Mouse (Mus musculus): ENCODE results near the gene Pou3f3. TPM values are rescaled to one million over a fixed set of nuclear protein-coding genes. Genes with fewer than 3 reads are reported as not detected.
A peak's percentile ranks its signal among the peaks of the same experiment; 100 is the strongest.

Gene Pou3f3
- polyA plus RNA-seq, 1 experiment from 2014 or later = 8.4 TPM

DNA sequence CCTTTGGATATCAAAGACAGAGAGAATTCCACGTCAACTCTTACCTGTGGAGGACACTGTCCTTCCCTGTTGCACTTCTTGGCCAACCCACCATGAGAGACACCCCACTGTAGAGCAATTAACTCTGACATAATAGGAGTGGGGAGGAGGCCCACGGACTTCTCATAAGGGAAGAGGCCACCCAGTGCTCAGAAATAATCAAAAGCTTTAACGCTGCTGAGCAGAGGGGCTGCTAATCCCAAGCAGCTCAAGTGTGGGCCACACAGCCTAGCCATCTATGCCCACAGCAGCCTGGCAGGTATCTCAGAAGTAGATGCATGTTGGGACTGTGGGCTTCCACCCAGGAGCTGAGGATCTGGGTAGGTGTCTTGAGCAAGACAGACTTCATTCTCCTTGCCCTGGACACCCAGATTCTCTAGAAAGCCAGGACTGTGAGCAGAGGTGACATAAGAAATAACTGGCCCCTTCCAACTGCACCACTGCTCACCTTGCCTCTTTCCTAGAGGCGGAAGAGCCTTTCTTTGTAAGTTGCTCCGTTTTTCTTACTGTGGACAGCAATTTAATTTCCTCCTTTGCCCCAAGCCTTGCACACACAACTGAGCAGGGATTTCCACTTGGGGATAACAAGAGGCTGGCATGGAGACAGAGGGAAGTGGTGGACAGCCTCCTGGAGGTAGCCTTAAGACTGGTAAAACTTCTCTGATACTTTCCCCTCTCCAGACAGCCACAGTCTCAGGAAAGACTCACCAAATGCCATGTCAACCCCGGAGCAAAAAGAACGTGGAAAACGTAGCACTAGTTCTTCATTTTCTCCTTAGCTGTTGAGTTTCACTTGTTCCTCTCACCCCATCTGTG lies 16.1 kb downstream of the Pou3f3 start:
- peak overlapping the region; percentile 29 for H3K4me3 ChIP-seq (ENCODE audit: low read length)
- H3K4me1 ChIP-seq (ENCODE audit: control insufficient read depth, insufficient read depth, low read depth, low read length) = peaks cover 16% of the 10 kb centered on the region
- no peaks in the 10 kb centered on the region for H3K36me3 ChIP-seq (ENCODE audit: control insufficient read depth, insufficient read depth, low read length)
- H3K27ac ChIP-seq (ENCODE audit: low read depth, low read length) = peak overlapping the region; percentile 49
- H3K4me2 ChIP-seq (ENCODE audit: low read length) = peak overlapping the region; percentile 81
- 26% methylated on average over 8 of the region's 8 CpGs for WGBS
- H3K27me3 ChIP-seq (replicated peaks; ENCODE audit: control insufficient read depth, insufficient read depth, low read length) = peaks cover 4% of the 10 kb centered on the region
- no peaks in the 10 kb centered on the region for H3K9me3 ChIP-seq (ENCODE audit: control insufficient read depth, low read length)
- no peak for ATAC-seq
- H3K9ac ChIP-seq (ENCODE audit: low read depth, low read length) = peak overlapping the region; percentile 39

DNA sequence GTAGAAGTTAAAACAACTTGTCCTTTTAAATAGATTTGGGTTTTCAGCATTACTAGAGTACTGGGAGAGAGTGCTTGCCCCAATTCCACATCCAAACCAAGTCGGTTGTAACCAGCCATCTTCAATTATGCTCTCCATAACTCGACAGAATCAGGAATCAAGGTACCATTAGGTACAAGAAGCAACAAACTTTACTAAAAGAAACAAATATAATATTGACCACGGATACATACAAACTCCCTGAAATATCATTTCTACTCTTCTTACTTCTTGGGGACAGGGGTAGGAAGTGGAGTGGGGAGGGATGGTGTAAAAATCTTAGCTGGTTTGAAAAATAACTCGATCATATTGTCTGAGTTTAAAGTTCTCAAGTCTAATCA lies 16.7 kb downstream of the Pou3f3 start:
- no peak for ATAC-seq
- 15% methylated on average over 4 of the region's 4 CpGs for WGBS
- H3K9ac ChIP-seq (ENCODE audit: low read depth, low read length) = no peak overlapping the region; the same call in 1 of the 2 replicates

DNA sequence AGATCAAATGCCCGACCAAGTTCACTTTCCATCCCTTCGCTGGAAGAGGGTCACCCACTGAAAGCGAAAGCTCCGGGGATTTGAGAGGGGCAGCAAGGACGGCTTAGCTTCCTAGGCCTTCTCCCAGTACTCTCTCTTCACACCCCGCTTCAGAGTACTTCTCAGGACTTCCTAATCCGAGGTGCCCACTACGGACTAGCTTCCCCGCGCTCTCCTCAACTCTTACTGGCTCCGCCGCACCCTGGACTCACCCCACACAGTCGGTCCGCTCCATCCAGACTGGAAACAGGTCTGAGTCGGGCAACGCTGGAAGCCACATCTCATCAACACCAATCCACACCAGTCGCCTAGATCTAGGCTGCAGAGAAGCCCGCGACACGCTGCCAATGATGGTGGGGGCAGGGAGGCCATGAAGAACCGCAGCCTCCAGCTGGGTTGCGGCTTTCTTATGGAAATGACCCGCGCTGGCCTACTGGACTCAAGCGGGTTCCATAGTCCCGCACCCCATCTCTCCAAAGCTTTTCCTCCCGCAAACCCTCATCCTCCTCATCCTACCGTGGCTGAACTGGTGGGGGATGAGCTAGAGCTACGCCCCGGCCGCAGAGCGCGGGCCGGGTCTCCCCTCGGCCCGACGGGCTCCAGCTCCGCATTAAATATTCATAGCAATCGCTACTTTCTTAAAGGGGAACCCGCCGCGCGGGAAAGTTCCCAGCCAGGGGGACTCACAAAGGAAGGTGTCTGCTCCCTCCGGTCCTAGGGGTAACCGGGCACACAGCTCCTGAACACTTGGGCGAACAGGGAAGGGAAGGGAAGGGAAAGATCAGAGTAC lies 17.8 kb downstream of the Pou3f3 start:
- 2% methylated on average over 46 of the region's 46 CpGs for WGBS

More for the DNA sequence above, 16.7 kb downstream of the Pou3f3 start:
- Histone ChIP-seq H3K27me3 (replicated peaks; ENCODE audit: control insufficient read depth, insufficient read depth, low read length) (peaks cover 4% of the 10 kb centered on the region), H3K27ac (ENCODE audit: low read depth, low read length) (no peak overlapping the region; the same call in 1 of the 2 replicates), H3K36me3 (ENCODE audit: control insufficient read depth, insufficient read depth, low read length) (no peaks in the 10 kb centered on the region), H3K4me3 (ENCODE audit: low read length) (peak overlapping the region; percentile 29), H3K4me2 (ENCODE audit: low read length) (peak overlapping the region; percentile 81), H3K4me1 (ENCODE audit: control insufficient read depth, insufficient read depth, low read depth, low read length) (peaks cover 16% of the 10 kb centered on the region), H3K9me3 (ENCODE audit: control insufficient read depth, low read length) (no peaks in the 10 kb centered on the region)

DNA sequence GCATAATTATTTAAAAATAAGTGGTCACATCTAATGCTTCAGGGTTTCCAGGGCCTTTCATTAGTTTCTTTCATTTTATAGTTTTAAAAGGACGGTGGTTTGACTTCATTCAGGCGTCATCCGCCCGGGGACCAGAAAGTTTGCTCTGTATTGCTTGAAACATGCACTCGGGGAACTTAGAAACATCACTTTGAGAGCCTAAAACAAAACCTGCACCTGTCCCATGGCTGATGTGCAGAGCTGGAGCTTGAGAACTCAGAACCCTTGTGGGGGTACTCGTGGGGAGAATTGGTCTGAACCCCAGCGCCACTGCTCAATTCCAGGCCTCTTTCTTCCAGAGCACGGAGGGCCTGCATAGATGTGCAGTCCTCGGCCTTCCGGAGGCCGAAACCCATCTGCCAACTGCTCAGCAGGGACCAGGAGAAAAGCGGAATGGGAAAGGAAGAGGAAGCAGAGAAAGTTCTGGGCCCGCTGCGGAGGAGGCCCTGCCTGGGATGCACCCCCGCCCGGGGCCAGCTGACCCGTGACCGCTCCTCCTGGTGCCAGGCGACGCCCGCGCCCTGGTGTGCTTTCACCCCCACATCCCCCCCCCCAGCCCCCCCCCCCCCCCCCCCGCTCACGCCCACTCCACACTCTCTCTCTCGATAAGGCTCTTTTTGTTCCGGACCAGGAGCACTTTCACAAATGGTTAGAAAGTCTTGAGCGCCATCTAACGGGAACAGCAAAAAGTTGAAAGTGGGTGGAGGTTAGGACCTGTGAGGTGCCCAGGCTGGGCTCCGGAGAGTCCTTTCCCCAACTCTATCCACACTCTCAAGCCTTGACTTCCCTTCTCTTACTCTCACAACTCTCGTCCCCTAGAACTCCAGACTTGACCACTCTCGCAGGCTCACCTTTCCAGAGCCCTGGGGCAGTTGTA lies 18.7 kb downstream of the Pou3f3 start:
- Histone ChIP-seq H3K36me3 (ENCODE audit: control insufficient read depth, insufficient read depth, low read length) (no peaks in the 10 kb centered on the region), H3K9me3 (ENCODE audit: control insufficient read depth, low read length) (no peaks in the 10 kb centered on the region), H3K4me3 (ENCODE audit: low read length) (peak overlapping the region; percentile 50), H3K27me3 (replicated peaks; ENCODE audit: control insufficient read depth, insufficient read depth, low read length) (peaks cover 4% of the 10 kb centered on the region; the same call in 1 of the 2 replicates), H3K27ac (ENCODE audit: low read depth, low read length) (peak overlapping the region; percentile 64; the same call in 1 of the 2 replicates), H3K9ac (ENCODE audit: low read depth, low read length) (peak overlapping the region; percentile 68; the same call in 1 of the 2 replicates), H3K4me1 (ENCODE audit: control insufficient read depth, insufficient read depth, low read depth, low read length) (peaks cover 15% of the 10 kb centered on the region), H3K4me2 (ENCODE audit: low read length) (peak overlapping the region; percentile 81)
- 1% methylated on average over 25 of the region's 31 CpGs for WGBS
- peak; percentile 74 for ATAC-seq

More for the DNA sequence above, 17.8 kb downstream of the Pou3f3 start:
- H3K9me3 ChIP-seq (ENCODE audit: control insufficient read depth, low read length) = no peaks in the 10 kb centered on the region
- peak overlapping the region; percentile 50 for H3K4me3 ChIP-seq (ENCODE audit: low read length)
- peak overlapping the region; percentile 68 for H3K9ac ChIP-seq (ENCODE audit: low read depth, low read length)
- H3K27ac ChIP-seq (ENCODE audit: low read depth, low read length) = peak overlapping the region; percentile 64
- peak; percentile 35 for ATAC-seq
- peak overlapping the region; percentile 81 for H3K4me2 ChIP-seq (ENCODE audit: low read length)
- H3K27me3 ChIP-seq (replicated peaks; ENCODE audit: control insufficient read depth, insufficient read depth, low read length) = peaks cover 4% of the 10 kb centered on the region
- peaks cover 14% of the 10 kb centered on the region for H3K4me1 ChIP-seq (ENCODE audit: control insufficient read depth, insufficient read depth, low read depth, low read length)
- no peaks in the 10 kb centered on the region for H3K36me3 ChIP-seq (ENCODE audit: control insufficient read depth, insufficient read depth, low read length)

- whole genome bisulfite sequencing = 21% methylated on average over 5 of the region's 5 CpGs
- peak; percentile 56 for ATAC-seq
- no peaks in the 10 kb centered on the region for H3K36me3 ChIP-seq (ENCODE audit: control insufficient read depth, insufficient read depth, low read length)
- H3K9me3 ChIP-seq (ENCODE audit: control insufficient read depth, low read length) = no peaks in the 10 kb centered on the region
- no peaks in the 10 kb centered on the region for H3K27me3 ChIP-seq (replicated peaks; ENCODE audit: control insufficient read depth, insufficient read depth, low read length)
- no peak overlapping the region for H3K27ac ChIP-seq (ENCODE audit: low read depth, low read length)
- no peak overlapping the region for H3K4me3 ChIP-seq (ENCODE audit: low read length)
- peaks cover 9% of the 10 kb centered on the region for H3K4me1 ChIP-seq (ENCODE audit: control insufficient read depth, insufficient read depth, low read depth, low read length)
- H3K9ac ChIP-seq (ENCODE audit: low read depth, low read length) = no peak overlapping the region
- no peak overlapping the region for H3K4me2 ChIP-seq (ENCODE audit: low read length)
These were observed 23.0 kb downstream of the Pou3f3 start for GRCm38 (mm10) chr1:42718549-42718948.

DNA sequence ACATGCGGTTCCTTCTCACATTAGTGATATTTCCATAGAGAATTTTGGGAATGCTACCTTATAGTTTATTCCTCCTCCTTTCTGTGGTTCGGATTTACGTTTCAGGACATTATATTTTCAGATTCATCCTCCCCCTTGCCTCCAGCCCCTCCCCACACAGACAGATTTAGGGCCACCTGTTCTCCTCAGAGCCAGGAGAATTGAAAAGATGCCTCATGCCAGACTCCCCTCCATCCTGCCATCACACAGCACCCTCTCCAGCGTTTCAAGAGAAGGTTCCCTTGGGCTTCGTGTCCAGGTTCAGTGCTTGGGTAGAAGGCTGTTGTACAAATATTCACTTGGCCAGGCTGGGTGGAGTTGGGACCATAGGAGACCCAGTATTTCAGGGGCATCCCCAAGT lies 25.8 kb downstream of the Pou3f3 start:
- Histone ChIP-seq H3K4me2 (ENCODE audit: low read length) (no peak overlapping the region), H3K9me3 (ENCODE audit: control insufficient read depth, low read length) (no peaks in the 10 kb centered on the region), H3K36me3 (ENCODE audit: control insufficient read depth, insufficient read depth, low read length) (no peaks in the 10 kb centered on the region), H3K4me3 (ENCODE audit: low read length) (no peak overlapping the region), H3K9ac (ENCODE audit: low read depth, low read length) (no peak overlapping the region), H3K27me3 (replicated peaks; ENCODE audit: control insufficient read depth, insufficient read depth, low read length) (no peaks in the 10 kb centered on the region), H3K4me1 (ENCODE audit: control insufficient read depth, insufficient read depth, low read depth, low read length) (peaks cover 6% of the 10 kb centered on the region), H3K27ac (ENCODE audit: low read depth, low read length) (no peak overlapping the region)
- 68% methylated on average over 5 of the region's 5 CpGs for WGBS
- no peak for ATAC-seq

GRCm38 (mm10) chr1:42723769-42724300 lies 28.3 kb downstream of the Pou3f3 start:
- no peak overlapping the region for H3K4me2 ChIP-seq (ENCODE audit: low read length)
- no peak overlapping the region for H3K4me3 ChIP-seq (ENCODE audit: low read length)
- no peaks in the 10 kb centered on the region for H3K9me3 ChIP-seq (ENCODE audit: control insufficient read depth, low read length)
- H3K4me1 ChIP-seq (ENCODE audit: control insufficient read depth, insufficient read depth, low read depth, low read length) = no peaks in the 10 kb centered on the region; the same call in 1 of the 2 replicates
- H3K27ac ChIP-seq (ENCODE audit: low read depth, low read length) = no peak overlapping the region
- H3K36me3 ChIP-seq (ENCODE audit: control insufficient read depth, insufficient read depth, low read length) = no peaks in the 10 kb centered on the region
- H3K27me3 ChIP-seq (replicated peaks; ENCODE audit: control insufficient read depth, insufficient read depth, low read length) = no peaks in the 10 kb centered on the region
- WGBS = 90% methylated on average over 1 of the region's 1 CpGs
- ATAC-seq = no peak
- no peak overlapping the region for H3K9ac ChIP-seq (ENCODE audit: low read depth, low read length)

- Histone ChIP-seq H3K9me3 (ENCODE audit: control insufficient read depth, low read length) (no peaks in the 10 kb centered on the region), H3K27me3 (replicated peaks; ENCODE audit: control insufficient read depth, insufficient read depth, low read length) (no peaks in the 10 kb centered on the region), H3K4me2 (ENCODE audit: low read length) (no peak overlapping the region), H3K9ac (ENCODE audit: low read depth, low read length) (no peak overlapping the region), H3K27ac (ENCODE audit: low read depth, low read length) (no peak overlapping the region), H3K4me1 (ENCODE audit: control insufficient read depth, insufficient read depth, low read depth, low read length) (no peaks in the 10 kb centered on the region), H3K36me3 (ENCODE audit: control insufficient read depth, insufficient read depth, low read length) (no peaks in the 10 kb centered on the region), H3K4me3 (ENCODE audit: low read length) (no peak overlapping the region)
- no peak for ATAC-seq
- WGBS = 89% methylated on average over 2 of the region's 2 CpGs
These were observed 29.3 kb downstream of the Pou3f3 start for GRCm38 (mm10) chr1:42724881-42725280.
